Mouse (Mus musculus) lung, postnatal 0 days (tissue): ENCODE data around the gene Ccdc85c.

Experiments
- CTCF ChIP-seq: IDR thresholded peaks from 2 replicates; pipeline ENCODE4 v1.5.1; 2016; ENCODE audit warnings: antibody characterized with exemption, mild to moderate bottlenecking
- EP300 ChIP-seq: IDR thresholded peaks from 2 replicates; pipeline ENCODE4 v1.6.1; 2016; ENCODE audit warnings: antibody characterized with exemption, mild to moderate bottlenecking, control low read depth

- TF ChIP-seq CTCF (no peak), EP300 (no peak)
Observed at GRCm38 (mm10) chr12:108287011-108287410, 11.8 kb upstream of the Ccdc85c start.
